In the genomic region with DNA sequence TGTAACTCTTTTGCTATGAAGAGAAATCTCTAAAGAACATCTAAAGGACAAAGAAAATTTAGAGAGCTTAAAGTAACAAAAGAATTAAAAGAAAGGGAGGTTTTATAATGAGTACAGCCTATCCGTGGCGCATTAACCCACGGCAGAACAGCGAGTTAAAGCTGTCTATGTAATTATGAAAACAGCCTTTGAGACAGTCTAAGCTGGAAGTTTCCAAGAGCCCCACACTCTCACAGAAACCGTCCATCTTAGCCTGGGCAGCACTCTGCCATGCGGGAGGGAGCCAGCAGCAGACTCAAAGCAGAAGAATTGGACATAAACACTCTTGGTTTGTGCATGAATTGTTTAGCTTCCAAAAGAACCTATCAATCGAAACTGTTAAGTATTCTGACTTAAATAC, we compare ENCODE assay signal across 11 mouse cellular contexts.
DNase-seq lines count a peak whose midpoint lies in the region; ATAC-seq and TF ChIP-seq lines count a peak whose summit lies in the region.
"Had no signal": no experiment of that assay in that cellular context is flagged by ENCODE, and none has a peak within 500 bp of the region (broad histone marks: within the 10 kb centered on the region; RNA-seq: fewer than 3 reads in every experiment).

No protein-coding gene starts in this region.

- H3K4me1 ChIP-seq in heart, postnatal 0 days (ENCODE audit: control insufficient read depth, insufficient read depth), result peaks cover 11% of the 10 kb centered on the region; the same call in 1 of the 2 replicates
- H3K4me1 ChIP-seq in heart, embryonic 10.5 days, result peaks cover 18% of the 10 kb centered on the region
- peaks cover 7% of the 10 kb centered on the region; the same call in 1 of the 2 replicates for H3K4me1 ChIP-seq in lung, postnatal 0 days (ENCODE audit: insufficient read depth, low read depth, low read length)
- peaks cover 16% of the 10 kb centered on the region for H3K4me1 ChIP-seq in forebrain, embryonic 14.5 days (ENCODE audit: control insufficient read depth, insufficient read depth, low read length)
- peaks cover 23% of the 10 kb centered on the region for H3K4me1 ChIP-seq in stomach, embryonic 14.5 days (ENCODE audit: control insufficient read depth, insufficient read depth, low read length)

- H3K4me2 ChIP-seq in heart, postnatal 0 days (ENCODE audit: low read depth, low read length), result no peak overlapping the region
- no peak overlapping the region for H3K4me2 ChIP-seq in lung, postnatal 0 days (replicated peaks; ENCODE audit: low read depth, low read length)
- no peak overlapping the region for H3K4me2 ChIP-seq in forebrain, embryonic 14.5 days (ENCODE audit: low read length)
- H3K4me2 ChIP-seq in stomach, embryonic 14.5 days (replicated peaks; ENCODE audit: low read depth, low read length), result no peak overlapping the region

- H3K27me3 ChIP-seq in heart, postnatal 0 days (ENCODE audit: control insufficient read depth, insufficient read depth, low read length), result no peaks in the 10 kb centered on the region
- no peaks in the 10 kb centered on the region for H3K27me3 ChIP-seq in heart, embryonic 10.5 days (ENCODE audit: insufficient read depth, poor library complexity, severe bottlenecking)
- H3K27me3 ChIP-seq in lung, postnatal 0 days (replicated peaks; ENCODE audit: insufficient read depth, low read length), result no peaks in the 10 kb centered on the region
- no peaks in the 10 kb centered on the region for H3K27me3 ChIP-seq in forebrain, embryonic 14.5 days (replicated peaks; ENCODE audit: control insufficient read depth, insufficient read depth, low read length)
- H3K27me3 ChIP-seq in stomach, embryonic 14.5 days (ENCODE audit: control insufficient read depth, insufficient read depth, low read length), result no peaks in the 10 kb centered on the region

- no peak overlapping the region for H3K9ac ChIP-seq in heart, postnatal 0 days (replicated peaks; ENCODE audit: low read depth, low read length)
- H3K9ac ChIP-seq in lung, postnatal 0 days (replicated peaks; ENCODE audit: low read depth), result no peak overlapping the region
- no peak overlapping the region for H3K9ac ChIP-seq in forebrain, embryonic 14.5 days (ENCODE audit: low read length)
- no peak overlapping the region for H3K9ac ChIP-seq in stomach, embryonic 14.5 days (replicated peaks; ENCODE audit: low read depth, low read length)

- no peak for ATAC-seq in heart, postnatal 0 days (ENCODE audit: insufficient read depth, low read depth)
- ATAC-seq in lung, postnatal 0 days, result no peak
- ATAC-seq in forebrain, embryonic 14.5 days, result peak; percentile 40; the same call in 1 of the 2 replicates
- ATAC-seq in stomach, embryonic 14.5 days (ENCODE audit: insufficient number of reproducible peaks, insufficient read depth, low FRiP score, low read depth), result no peak
- ATAC-seq: inflammation-experienced regulatory T-cells, adult 6 months had no signal

- DNase-seq in heart, postnatal 0 days (ENCODE audit: low spot score), result no peak
- no peak for DNase-seq in heart, embryonic 10.5 days (ENCODE audit: low spot score)
- DNase-seq in lung, postnatal 0 days (ENCODE audit: low spot score), result no peak
- no peak for DNase-seq in lung, postnatal 36 days
- peak; percentile 35 for DNase-seq in forebrain, embryonic 14.5 days (ENCODE audit: low spot score)
- DNase-seq in testis, postnatal 14 days (ENCODE audit: low spot score), result no peak
- DNase-seq: adrenal gland, postnatal 25 days; cerebellum, adult 11 months; liver had no signal

- TF ChIP-seq EP300 in heart, postnatal 0 days (IDR thresholded peaks at IDR 0.05; ENCODE audit: low read depth), result no peak
- TF ChIP-seq EP300 in lung, postnatal 0 days (IDR thresholded peaks at IDR 0.05), result no peak

- H3K9me3 ChIP-seq in heart, postnatal 0 days (replicated peaks; ENCODE audit: control insufficient read depth, low read length), result no peaks in the 10 kb centered on the region
- no peaks in the 10 kb centered on the region for H3K9me3 ChIP-seq in heart, embryonic 10.5 days
- no peaks in the 10 kb centered on the region for H3K9me3 ChIP-seq in lung, postnatal 0 days (ENCODE audit: low read length)
- H3K9me3 ChIP-seq in forebrain, embryonic 14.5 days (replicated peaks; ENCODE audit: control insufficient read depth, low read length), result no peaks in the 10 kb centered on the region
- no peaks in the 10 kb centered on the region for H3K9me3 ChIP-seq in stomach, embryonic 14.5 days (ENCODE audit: control insufficient read depth, low read depth, low read length)

- no peak for TF ChIP-seq CTCF in heart, postnatal 0 days (IDR thresholded peaks at IDR 0.05; ENCODE audit: low read depth)
- no peak for TF ChIP-seq CTCF in lung, postnatal 0 days (IDR thresholded peaks at IDR 0.05)

- WGBS in heart, postnatal 0 days, result 71% methylated on average over 7 of the region's 7 CpGs
- WGBS in heart, embryonic 10.5 days, result 83% methylated on average over 7 of the region's 7 CpGs
- 62% methylated on average over 7 of the region's 7 CpGs for WGBS in lung, postnatal 0 days
- WGBS in forebrain, embryonic 14.5 days, result 10% methylated on average over 7 of the region's 7 CpGs
- WGBS in stomach, embryonic 14.5 days, result 35% methylated on average over 7 of the region's 7 CpGs

- H3K27ac ChIP-seq in heart, postnatal 0 days (ENCODE audit: low read depth), result peak overlapping the region; percentile 76; the same call in 1 of the 2 replicates
- no peak overlapping the region for H3K27ac ChIP-seq in heart, embryonic 10.5 days
- peak overlapping the region; percentile 55 for H3K27ac ChIP-seq in lung, postnatal 0 days (ENCODE audit: low read length)
- H3K27ac ChIP-seq in forebrain, embryonic 14.5 days (ENCODE audit: low read depth, low read length), result no peak overlapping the region
- peak overlapping the region; percentile 57; the same call in 1 of the 2 replicates for H3K27ac ChIP-seq in stomach, embryonic 14.5 days (ENCODE audit: low read length)

- H3K36me3 ChIP-seq in heart, postnatal 0 days (replicated peaks; ENCODE audit: control insufficient read depth, insufficient read depth, low read length), result no peaks in the 10 kb centered on the region
- no peaks in the 10 kb centered on the region for H3K36me3 ChIP-seq in heart, embryonic 10.5 days
- H3K36me3 ChIP-seq in lung, postnatal 0 days (ENCODE audit: insufficient read depth, low read length), result no peaks in the 10 kb centered on the region
- H3K36me3 ChIP-seq in forebrain, embryonic 14.5 days (ENCODE audit: control insufficient read depth, insufficient read depth, low read length), result no peaks in the 10 kb centered on the region
- no peaks in the 10 kb centered on the region for H3K36me3 ChIP-seq in stomach, embryonic 14.5 days (ENCODE audit: control insufficient read depth, insufficient read depth, low read length)

- H3K4me3 ChIP-seq in heart, postnatal 0 days (ENCODE audit: low read depth, low read length), result no peak overlapping the region
- H3K4me3 ChIP-seq in heart, embryonic 10.5 days, result no peak overlapping the region
- H3K4me3 ChIP-seq in lung, postnatal 0 days (ENCODE audit: low read depth, low read length), result no peak overlapping the region
- no peak overlapping the region for H3K4me3 ChIP-seq in forebrain, embryonic 14.5 days (ENCODE audit: low read depth, low read length)
- no peak overlapping the region for H3K4me3 ChIP-seq in stomach, embryonic 14.5 days (ENCODE audit: low read depth, low read length)

Comparison
In these comparisons a context has a peak if more than half of its experiments do, and no peak if none do; other contexts are left out.
1. H3K27ac ChIP-seq: peak in heart, postnatal 0 days (single experiment), lung, postnatal 0 days (single experiment) and stomach, embryonic 14.5 days (single experiment); none in heart, embryonic 10.5 days (single experiment) and forebrain, embryonic 14.5 days (single experiment).